Mouse (Mus musculus): ENCODE results near the gene Ofcc1. TPM values are rescaled to one million over a fixed set of nuclear protein-coding genes. Genes with fewer than 3 reads are reported as not detected.

Ofcc1 gene
- total RNA-seq (2021): not detected
- long read RNA-seq, experiment 1: 0 reads
- long read RNA-seq, experiment 2: 0 reads

DNA sequence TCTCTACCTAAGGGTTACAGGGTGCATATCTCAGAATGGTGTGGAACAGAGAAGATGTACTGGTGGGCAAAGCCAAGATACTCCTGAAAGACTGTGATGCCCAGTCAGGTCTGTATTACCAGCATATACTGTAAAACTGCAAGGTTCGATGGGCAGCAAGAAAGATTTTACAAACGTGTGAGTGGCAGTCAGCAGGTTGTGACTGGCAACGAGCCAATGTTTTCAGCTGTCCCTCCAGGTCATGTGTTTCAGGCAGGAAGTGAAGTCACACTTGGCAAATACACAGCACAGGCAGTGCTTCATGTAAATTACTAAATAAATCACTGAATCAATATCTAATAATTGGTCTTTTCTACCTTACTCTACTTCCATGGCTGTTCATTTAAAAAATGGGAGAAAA lies at the start of gene Ofcc1:
Gene Ofcc1 (minus strand): TSS at position 163 of the 400 bp plus-strand sequence.
- DNase-seq (ENCODE audit: low spot score in 2 of 2): no peak

DNA sequence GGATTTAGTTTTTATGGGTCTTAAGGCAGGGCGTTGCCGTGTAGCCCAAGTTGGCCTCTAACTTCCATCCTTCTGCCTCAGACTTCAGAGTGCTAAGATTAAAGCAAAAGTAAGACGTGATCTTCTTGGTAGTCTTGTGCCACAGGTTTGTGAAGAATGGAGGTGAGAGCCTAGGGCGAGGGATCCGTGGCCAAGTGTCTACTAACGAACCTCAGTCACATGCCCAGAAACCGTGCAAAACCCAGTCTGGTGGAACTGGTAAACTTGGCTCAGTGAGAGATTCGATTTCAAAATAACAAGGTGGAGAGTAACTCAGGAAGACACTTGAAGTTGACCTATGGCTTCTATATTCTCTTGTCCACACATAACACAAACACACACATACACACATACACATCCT lies 28.9 kb upstream of the Ofcc1 start:
- DNase-seq (ENCODE audit: low spot score in 2 of 2): no peak

DNA sequence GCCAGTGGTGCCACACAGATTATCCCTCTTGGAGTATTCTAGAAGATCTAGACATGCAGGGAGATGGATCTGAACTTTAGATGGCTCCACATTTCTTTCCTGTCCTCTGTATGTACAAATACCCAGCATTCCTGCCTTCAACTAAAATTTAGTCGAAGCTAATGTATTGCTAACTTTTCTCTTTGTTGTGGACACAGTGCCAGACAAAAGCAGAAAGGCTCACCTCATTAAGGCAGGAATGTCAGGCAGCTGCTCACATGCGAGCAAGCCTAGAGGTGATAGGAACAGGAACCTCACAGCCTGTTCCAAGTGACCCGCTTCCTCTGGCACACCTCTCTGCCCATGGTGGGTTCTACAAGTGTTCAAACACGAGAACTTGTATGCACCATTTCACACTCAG lies 26.2 kb upstream of the Ofcc1 start:
- no peak for DNase-seq (ENCODE audit: low spot score in 2 of 2)

DNA sequence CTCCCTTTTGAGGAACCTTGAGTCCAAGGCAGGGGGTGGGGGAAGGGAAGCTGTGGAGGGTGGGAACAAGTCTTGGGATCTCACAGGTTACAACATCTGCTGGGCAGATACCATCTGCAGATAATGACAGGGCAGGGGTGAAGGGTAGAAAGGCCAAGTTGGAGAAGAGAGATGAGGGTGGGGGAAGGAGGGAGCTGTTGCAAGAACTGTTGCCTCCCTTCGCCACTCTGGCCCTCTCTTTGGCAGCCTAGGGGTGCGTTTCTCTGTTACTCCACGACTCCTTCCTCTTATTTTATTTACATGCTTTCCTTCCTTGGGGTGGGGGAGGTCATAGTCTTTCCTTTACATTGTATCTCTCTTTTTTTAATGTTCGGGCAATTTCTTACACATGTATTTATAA lies 23.7 kb upstream of the Ofcc1 start:
- DNase-seq (ENCODE audit: low spot score in 2 of 2): no peak

DNA sequence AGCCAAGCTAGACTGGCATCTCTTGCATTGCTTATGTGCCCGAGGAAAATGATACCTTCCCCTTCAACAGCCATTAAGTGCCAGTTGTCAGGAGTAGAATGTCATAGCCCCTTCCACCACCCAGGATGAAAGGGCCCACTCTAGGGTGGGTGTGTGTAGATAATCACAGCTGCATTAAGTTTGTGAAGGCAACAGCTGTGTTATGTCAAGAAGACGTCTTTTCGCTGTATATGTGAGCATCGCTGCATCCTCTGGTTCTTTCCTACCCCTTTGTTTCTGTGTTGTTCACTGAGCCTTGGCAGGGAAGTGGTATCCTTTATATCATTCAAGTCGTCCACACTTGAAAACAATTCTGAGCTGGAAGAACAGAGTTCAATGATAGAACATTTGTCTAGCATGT lies 15.5 kb upstream of the Ofcc1 start:
- no peak for DNase-seq (ENCODE audit: low spot score in 2 of 2)

DNA sequence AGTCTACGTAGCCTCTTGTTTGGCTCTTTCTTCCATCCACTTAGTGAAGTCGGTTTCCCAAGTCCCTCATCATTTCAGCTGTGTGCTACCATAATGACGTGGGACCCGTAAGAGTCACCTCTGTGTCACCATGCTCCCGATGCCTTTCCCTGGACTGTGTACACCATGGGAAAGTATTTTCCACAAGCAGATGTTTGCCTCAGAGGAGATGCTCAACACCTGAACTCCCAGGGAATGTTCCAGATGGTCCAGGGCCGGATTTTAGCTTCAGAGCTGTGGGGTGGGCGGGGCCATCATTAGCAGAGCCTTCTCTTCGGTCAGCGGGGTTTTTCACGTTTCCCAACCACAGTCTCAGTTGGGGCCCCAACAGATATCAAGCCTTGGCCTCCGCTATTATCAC lies 5.5 kb upstream of the Ofcc1 start:
- DNase-seq (ENCODE audit: low spot score in 2 of 2): no peak

DNA sequence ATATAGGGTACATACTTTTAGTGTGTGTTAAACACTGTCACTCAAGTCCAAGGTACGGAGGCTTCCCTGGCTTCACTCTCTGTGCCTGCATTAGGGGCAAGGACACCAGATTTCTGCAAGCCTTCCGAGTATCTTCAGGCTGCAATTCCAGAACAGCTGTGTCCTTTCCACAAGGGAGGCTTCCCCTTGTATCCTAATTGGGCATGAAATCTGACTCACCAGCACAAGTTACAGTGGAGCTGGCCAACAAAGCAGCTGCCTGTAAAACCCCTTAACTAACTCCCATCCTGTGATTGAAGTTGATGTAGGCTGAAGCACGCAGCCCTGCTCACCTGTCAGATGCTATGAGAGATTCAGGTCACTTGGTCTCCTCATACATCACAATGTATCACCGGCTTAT lies 3.6 kb upstream of the Ofcc1 start:
- DNase-seq (ENCODE audit: low spot score in 2 of 2): no peak

DNA sequence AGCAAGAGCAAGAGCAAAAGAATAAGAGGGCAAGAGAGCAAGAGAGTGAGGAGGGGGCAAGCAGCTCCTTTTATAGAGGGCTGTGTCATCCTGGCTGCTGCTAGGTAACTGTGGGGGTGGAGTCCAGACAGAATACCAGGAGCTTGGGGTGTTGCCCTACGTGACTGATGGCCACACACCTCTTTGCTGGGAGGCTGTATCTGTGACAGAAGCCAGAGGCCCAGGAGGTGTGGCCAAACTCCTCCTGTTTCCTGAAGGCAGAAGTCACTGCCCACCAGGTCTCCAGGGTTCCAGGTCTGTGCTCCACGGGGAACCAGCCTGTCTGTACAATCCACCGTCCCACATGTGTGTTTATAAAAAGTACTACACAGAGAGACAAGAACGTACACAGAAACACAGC lies 558 bp downstream of the Ofcc1 start:
- no peak for DNase-seq (ENCODE audit: low spot score in 2 of 2)

DNA sequence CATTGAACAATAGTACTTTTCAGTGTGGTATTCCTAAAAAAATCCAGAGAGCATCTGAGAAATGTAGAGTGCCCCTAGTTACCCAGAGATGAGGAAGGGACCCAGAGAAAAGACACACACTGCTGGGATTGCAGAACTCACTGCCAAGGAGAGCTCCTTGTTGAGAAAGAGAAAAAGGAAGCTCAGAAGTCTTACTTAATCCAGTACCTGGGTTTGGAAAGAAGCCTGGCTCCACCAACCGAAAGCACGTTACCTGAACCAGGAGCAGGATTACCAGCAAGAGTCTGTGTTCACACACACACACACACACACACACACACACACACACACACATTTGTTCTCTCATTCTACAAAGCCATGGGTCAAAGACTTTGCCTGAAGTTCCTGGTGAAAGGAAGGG lies 14.2 kb downstream of the Ofcc1 start:
- DNase-seq (ENCODE audit: low spot score in 2 of 2): no peak

DNA sequence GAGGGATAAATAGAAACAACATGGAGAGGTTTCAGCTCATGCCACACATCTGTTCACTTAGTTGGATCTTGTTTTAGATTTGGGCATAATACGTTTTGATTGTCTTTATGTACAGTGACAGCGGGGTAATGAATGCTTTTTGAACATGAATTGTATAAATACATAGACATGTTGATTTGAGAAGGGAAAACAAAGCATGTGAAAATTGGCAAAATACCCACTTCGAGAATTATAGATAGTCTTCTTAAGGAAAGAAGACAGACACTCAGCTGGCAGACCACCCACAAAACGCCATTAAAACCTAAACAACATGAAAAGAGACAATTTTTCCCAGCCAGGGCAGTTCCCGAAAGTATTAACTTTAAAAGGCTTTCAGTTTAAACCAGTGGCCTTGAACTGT lies 37.9 kb downstream of the Ofcc1 start:
- DNase-seq (ENCODE audit: low spot score in 2 of 2): no peak

DNA sequence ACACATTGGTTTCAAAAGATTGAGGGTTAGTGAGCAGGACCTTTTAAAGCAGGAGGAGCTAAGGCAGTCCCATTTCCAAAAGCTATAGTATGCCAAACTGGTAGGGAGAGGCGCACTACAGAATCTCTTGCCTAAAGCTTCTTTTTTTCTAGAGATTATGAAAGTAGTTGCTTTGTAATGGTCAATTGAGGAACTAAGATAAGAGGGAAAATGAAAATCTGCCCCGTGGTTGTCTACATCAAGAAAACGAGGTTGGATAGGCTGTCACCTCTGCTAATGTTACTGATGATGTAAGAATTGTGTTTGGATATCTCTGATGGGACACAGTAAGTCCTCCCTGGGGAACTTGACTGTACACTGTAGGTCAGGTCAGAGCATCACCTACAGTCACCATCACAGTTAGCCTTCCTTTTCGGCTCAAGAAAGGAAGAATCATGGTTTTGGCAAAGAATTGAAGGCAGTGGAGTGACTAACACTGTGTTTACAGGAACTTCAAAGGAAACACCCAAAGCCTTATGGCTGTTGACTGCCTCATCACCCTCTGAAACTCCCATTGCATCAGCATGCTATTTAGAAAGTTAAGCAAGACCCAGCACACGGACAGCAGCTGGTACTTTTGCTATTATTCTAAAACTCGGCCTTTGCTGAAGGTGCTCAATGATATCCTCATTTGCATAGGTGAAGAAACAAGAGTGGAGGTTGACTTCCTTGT lies 40.3 kb downstream of the Ofcc1 start:
- DNase-seq (ENCODE audit: low spot score in 2 of 2): no peak

DNA sequence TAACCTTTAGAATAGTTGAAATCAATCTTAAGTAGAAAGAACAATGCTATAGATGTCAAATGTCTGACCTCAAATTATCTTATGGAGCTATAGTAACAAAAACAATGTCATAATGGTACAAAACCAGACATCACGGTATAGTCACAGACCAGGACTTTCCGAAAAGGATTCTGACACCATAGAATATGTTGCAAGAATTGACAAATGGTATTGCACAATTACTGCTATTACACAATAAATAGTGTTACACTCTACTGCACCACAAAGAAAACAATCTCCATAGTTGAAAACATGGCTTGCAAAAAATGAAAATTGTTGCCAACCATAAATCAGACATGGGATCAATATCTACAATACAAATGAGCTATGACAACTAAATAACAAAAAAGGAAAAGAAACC lies 43.5 kb downstream of the Ofcc1 start:
- DNase-seq (ENCODE audit: low spot score in 2 of 2): no peak

DNA sequence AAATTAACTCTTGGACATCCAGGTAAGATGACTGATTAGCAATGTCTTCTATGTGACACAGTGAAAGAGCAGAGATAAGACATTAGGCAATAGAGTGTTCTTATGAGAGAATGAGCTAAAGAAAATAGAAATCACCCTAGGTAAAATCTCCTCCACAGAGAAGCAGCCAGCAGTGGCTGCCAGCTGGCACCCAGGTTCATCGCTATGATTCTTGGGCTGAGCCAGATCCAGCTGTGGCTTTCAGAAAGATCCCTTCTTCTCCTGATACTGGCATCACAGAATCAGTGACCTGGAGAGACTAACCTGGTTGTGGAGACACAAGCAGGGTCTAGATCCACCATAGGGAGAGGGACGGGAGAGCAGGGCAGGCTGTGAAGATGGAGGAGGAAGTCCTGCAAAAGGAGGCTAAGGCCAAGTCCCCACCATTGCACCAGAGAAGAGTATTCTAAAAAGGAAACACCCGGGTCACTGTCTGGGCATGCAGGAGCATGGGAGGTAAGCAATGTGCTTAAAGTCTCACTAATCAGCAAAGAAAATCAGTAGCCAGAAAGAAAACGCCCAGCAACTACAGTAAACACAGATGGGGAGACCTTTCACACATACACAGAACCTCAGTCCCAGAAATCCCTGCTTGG lies 46.0 kb downstream of the Ofcc1 start:
- DNase-seq (ENCODE audit: low spot score in 2 of 2): no peak

DNA sequence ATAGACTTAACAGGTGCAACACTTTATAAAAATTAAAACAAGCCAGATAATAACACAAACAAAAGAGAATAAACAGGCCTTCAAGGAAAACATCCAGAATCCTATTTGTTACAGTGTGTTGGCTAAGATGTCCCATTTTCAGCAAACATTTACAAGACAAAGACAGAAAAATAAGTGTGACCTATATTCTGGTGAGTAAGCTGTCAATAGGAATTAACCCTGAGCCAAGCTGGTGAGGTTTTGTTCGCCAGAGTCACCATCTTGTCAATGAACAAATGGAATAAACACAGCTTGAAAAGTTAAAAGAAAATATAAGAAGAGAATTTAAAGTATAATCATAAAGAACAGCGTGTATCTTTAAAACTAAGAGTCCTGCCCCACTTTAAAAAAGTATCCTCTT lies 68.4 kb downstream of the Ofcc1 start:
- DNase-seq (ENCODE audit: low spot score in 2 of 2): no peak

DNA sequence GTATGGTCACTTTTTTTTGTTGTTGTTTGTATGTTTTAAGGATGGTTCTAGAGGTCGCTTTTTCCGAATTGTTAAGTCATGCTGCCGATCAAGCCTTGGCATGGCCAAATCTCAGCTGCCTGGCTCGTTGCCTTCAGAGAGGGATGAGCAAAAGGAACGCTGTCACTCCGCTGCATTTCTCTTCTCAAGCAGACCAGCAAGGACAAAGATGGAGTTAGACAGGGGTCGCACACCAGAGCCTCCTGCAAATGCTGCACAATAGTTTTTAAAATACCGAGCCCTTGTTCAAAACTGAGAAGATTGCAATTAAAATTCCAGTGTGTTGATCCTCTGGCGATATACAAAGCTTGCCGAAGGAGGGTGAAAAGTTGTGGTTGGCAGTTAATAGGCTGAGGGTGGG lies 70.4 kb downstream of the Ofcc1 start:
- DNase-seq (ENCODE audit: low spot score in 2 of 2): no peak

DNA sequence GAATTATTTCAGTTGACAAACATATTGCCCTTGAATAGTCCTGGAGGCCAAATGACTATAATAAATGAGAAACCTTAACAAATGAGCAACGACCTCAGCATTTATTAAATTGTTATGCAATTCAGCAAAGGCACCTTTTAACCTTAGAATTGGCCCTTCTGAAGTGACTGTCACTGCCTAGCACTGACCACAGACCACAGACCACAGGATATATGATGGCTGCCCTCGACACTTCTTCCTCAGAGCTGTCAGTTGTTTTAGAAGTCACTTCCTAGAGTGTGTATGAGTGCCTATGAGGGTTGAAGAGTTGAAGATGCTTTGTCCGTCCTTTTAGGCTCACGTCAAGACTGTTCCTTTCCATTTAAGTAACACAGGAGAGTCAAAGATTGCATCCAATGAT lies 72.6 kb downstream of the Ofcc1 start:
- DNase-seq (ENCODE audit: low spot score in 2 of 2): no peak

DNA sequence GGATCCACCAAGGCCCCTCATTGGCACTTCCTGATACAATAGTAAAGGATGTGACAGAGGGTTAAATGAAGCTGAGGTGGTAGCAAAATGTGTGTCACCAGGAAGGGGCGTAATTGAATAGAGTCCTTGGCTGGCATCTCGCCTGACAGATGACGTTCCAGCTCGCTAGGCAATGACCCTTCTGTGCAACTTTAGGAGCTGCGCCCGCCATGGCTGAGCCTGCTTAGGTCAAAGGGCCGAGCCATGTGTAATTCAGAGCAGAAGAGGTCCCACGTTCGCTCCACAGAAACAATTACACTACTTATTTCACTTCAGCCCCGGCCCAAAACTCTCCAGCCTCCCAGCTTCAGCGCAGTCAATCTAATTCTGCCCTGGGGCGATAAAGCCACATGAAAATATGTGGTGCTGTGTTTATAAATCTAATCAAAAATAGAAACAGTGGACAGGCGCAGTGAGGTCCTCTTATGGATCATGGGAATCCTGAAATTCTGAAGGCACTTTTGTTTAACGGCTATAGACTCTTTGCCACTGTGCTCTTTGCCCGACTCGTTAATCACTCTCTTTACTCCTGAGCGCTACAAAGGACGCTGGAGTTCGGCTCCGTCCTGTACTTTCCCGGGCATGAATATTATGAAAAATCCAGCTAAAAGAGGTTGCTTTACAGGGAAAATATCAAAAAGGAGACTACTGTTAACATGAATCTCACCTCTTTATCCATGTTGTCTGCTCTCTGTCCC lies 73.8 kb downstream of the Ofcc1 start:
- no peak for DNase-seq (ENCODE audit: low spot score in 2 of 2)

DNA sequence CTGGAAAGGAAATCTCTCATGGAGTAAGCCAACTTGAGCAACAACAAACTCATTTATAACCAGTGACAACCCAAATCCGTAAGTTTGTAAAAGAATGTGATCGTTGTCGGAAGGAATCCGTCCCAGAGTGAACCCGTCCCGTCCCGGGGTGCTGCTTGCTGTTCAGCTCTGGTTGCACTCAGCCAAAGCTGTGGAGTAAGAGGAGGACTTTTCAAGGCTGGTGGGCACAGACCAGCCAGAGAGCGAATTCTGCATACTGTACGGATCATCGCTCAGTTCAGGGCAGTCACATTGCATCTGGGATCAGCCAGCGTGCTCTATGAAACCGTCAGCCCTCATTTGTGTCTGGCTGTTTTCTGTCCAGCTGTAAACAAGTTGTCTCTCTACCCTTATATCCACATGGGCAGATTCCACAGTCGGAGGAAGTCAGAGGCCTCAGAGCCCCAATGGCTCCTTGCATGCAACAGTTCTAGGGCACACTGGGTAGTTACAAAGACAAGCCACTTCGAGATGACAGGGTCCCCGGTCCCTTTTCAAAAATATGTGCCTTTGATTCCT lies 75.9 kb downstream of the Ofcc1 start:
- no peak for DNase-seq (ENCODE audit: low spot score in 2 of 2)

DNA sequence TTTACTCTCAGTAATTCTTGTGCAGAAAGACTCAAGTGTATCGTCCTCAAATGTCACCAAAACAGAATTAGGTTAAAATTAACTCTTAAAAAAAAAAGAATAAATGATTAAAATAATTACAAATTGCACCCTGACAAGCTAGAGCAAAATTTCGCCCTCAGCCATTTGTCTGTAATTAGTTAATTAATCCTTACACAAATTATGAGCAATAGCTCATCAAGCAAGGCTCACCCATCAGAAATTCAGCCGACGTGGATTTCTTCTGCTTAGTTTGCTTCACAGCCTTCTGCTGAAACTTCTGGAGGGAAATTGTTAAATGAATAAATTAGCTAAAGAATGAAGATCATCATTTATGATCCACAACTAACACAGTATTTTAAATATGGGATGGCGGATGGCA lies 80.6 kb downstream of the Ofcc1 start:
- DNase-seq (ENCODE audit: low spot score in 2 of 2): no peak

DNA sequence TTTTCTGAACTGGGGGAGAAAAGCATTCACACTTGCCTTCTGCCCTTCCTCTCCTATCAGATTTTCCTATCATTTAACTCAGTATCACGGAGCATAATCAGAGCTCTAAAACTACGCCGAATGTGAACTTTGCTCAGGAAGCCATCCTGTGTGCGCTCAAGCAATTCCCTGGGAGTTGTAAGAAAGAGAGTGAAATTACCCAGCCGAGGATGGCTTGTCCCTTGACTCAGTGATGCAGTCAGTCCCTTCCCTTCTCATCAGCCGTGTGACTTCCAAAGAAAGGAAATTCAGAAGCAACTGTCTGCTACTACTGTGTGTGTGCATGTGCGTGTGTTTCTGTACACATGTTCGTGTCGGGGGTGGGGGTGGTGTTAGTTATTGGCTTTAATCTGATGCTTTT lies 93.7 kb downstream of the Ofcc1 start:
- DNase-seq (ENCODE audit: low spot score in 2 of 2): no peak

DNA sequence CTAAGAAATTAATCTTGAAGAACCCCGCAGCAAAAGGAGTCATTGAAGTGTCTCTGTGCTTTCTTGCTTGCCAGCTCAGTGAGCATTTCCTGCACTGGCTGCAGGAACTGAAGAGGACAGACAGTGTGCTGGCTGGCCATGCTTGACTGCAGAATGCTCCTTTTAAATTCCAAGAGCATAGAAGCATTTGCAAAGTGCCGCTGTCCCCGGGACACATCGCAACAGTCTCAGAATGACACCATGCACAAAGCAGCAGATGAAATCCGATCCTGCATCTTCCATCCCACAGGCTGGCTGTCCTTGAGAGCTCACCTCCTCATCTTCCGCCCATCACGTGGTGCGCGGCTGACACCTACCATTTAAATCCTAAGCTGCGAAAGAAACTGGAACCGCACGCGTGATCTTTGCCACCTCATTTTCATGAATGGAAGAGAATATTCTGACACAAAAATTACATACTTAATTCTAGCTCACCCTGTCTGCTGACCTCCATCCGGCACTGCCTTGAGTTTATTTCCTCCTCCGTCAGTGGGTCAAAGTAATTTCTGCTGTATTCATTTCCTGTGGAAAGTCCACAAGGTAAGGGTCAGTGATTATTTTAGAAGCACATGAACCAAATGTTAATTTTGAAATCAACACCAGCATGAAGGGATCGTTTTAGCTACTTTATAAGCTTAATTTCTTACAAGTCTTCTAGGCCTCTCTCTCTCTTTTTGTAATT lies 98.0 kb downstream of the Ofcc1 start:
- no peak for DNase-seq (ENCODE audit: low spot score in 2 of 2)

DNA sequence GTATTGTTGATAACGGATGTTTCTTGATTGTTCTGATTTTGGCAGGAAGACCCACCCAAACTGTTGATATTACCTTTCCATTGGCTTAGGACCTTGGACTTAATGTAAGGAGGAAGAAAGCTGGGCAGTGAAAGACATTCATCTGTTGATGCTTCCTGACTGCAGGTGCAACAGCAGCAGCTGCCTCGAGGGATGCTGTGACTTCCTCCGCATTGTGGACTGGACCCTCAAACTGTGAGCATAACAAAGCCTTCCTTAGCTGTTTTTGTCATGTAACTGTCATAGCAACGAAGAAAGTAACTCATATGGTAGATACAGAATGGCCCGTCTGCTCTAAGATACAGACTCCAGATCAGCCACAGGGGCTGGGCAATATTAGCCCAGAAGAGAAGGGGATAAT lies 102.5 kb downstream of the Ofcc1 start:
- DNase-seq (ENCODE audit: low spot score in 2 of 2): no peak
